Mouse (Mus musculus): Measurements from ENCODE around the gene Ccdc88c. TPM values are rescaled to one million over a fixed set of nuclear protein-coding genes. Genes with fewer than 3 reads are reported as not detected.

Ccdc88c gene
- total RNA-seq, 2 experiments from 2014 or later: 57.8 to 100 TPM

DNA sequence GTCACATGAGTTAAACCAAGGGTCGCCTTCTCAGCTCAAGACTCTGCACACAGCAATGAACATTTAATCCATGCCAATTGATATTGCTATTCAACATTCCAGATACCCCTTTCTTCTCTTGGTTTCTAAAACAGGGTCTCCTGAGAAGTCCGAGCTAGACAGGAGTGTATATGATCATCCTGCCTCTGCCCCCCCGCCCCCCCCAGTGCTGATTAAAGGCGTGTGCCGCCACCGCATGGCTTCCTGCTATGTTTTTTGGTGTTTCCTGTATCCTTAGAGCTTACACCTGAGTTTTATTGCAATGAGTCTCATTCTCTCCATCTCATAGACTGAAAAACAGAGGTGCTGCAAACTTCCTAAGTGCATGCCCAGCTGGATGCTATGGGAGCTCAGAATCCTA is 127.5 kb downstream of the Ccdc88c start:
- ATAC-seq (replicated peaks; ENCODE audit: low FRiP score, low TSS enrichment, poor library complexity, severe bottlenecking): no peak

- ATAC-seq (replicated peaks; ENCODE audit: low FRiP score, low TSS enrichment, poor library complexity, severe bottlenecking): no peak
Observed at GRCm38 (mm10) chr12:100900901-100901300, 128.0 kb downstream of the Ccdc88c start.

- peak; percentile 39; the same call in 1 of the 2 replicates for ATAC-seq (replicated peaks; ENCODE audit: low FRiP score, low TSS enrichment, poor library complexity, severe bottlenecking)
Observed at GRCm38 (mm10) chr12:100899111-100899640, 129.7 kb downstream of the Ccdc88c start.

- no peak for ATAC-seq (replicated peaks; ENCODE audit: low FRiP score, low TSS enrichment, poor library complexity, severe bottlenecking)
Observed at GRCm38 (mm10) chr12:100897736-100898650, 130.9 kb downstream of the Ccdc88c start.

DNA sequence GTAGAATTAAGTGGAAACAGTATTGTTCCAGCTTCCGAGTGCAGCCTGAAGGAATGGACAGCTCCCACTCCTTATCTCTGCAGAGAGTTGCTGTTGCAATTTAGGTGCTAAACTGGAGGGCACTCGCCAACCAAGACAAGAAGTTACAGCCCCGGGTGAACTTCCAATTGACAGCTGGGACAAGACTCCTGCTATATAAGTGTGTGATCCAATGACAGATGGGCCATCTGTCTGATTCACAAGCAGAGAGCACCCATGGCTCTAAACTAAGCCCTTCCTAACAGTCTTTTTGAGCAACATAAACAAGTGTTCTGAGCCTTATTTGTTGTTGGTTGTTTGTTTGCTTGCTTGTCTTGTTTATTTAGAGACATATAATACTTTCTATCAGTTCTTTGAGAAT is 132.2 kb downstream of the Ccdc88c start:
- ATAC-seq (replicated peaks; ENCODE audit: low FRiP score, low TSS enrichment, poor library complexity, severe bottlenecking): no peak

GRCm38 (mm10) chr12:100895504-100895903 is 133.4 kb downstream of the Ccdc88c start:
- no peak for ATAC-seq (replicated peaks; ENCODE audit: low FRiP score, low TSS enrichment, poor library complexity, severe bottlenecking)

DNA sequence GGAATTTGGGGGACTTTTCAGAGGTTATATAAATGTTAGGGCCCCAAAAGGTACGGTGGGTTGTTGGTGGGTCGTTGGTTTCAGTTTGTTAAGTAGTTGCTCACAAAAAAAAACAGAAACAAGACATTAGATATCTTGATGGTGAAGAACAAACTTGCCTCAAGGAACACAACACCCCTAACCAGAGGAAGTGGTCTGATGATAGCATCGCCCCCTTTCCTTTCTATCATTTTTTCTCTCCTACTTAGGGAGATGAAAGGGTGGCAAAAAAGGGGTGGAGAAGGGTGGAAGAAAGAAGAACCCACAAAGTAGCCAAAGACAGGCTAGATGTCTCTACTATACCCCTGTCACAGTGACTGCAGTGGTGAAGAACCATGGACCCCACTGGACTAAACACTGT is 138.3 kb downstream of the Ccdc88c start:
- no peak for ATAC-seq (replicated peaks; ENCODE audit: low FRiP score, low TSS enrichment, poor library complexity, severe bottlenecking)

GRCm38 (mm10) chr12:100887801-100888258 is 141.0 kb downstream of the Ccdc88c start:
- ATAC-seq (replicated peaks; ENCODE audit: low FRiP score, low TSS enrichment, poor library complexity, severe bottlenecking): no peak; the same call in 1 of the 2 replicates

DNA sequence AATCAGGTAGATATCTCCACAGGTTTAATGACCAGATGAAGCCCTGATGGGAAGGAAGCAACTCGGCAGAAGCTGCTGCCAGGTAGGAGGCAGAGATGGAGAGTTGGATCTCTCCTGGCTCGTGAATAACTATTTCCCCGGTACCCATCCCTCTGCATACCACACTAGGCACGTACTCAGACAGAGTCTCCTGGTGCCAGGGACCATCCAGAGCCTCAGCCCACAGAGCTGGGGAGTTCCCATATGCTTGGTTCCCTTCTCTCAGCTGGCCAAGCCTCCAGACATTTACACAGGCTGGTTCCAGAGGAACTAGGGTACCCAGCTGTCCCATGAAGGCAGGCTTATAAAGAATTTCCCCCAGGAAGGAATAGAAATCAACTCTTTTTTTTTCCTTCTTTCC is 142.0 kb downstream of the Ccdc88c start:
- ATAC-seq (replicated peaks; ENCODE audit: low FRiP score, low TSS enrichment, poor library complexity, severe bottlenecking): no peak

GRCm38 (mm10) chr12:100885585-100885984 is 143.3 kb downstream of the Ccdc88c start:
- no peak for ATAC-seq (replicated peaks; ENCODE audit: low FRiP score, low TSS enrichment, poor library complexity, severe bottlenecking)

- no peak for ATAC-seq (replicated peaks; ENCODE audit: low FRiP score, low TSS enrichment, poor library complexity, severe bottlenecking)
Observed at GRCm38 (mm10) chr12:100883168-100883567, 145.7 kb downstream of the Ccdc88c start.

GRCm38 (mm10) chr12:100878556-100878955 is 150.3 kb downstream of the Ccdc88c start:
- ATAC-seq (replicated peaks; ENCODE audit: low FRiP score, low TSS enrichment, poor library complexity, severe bottlenecking): no peak

DNA sequence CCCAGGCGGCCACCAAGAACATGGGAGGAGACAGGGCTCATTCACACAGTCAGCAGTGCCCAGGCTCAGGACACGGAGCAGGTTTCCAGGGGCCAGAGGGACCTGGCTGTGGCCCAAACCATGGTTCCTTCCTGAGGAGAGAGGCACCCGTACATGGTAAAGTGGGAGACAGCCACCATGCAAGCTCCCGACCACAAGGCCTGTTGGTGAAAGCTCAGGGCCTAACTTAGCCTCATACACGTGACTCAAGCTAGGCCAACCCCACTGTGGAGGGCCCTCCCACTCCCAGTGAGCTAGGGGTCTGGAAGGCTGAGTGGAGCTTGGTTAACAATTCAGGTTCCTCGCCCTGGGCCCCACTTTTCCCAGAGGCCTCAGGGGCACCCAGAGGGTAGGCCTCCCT is 150.9 kb downstream of the Ccdc88c start:
- ATAC-seq (replicated peaks; ENCODE audit: low FRiP score, low TSS enrichment, poor library complexity, severe bottlenecking): 0 out of 2 replicates have a peak, but pooled peaks have one; percentile 35

DNA sequence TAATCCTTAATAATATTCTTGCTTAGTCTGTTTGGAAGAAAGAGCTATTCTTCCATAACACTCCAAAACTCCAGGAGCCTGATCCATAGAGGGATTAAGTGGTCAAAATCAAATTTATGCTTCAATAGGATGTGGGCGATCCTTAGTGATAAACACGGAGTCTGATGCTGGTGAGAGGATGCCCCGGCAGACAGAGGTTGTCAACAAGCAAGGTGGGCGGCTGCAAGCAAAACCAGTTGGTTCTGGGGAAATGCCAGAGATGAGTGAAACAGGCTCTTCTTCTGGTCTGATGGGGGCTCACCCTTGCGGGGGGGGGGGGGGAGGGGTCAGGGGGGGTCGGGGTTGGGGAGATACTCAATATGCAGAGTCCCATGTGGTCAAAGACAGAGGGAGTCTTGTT is 152.9 kb downstream of the Ccdc88c start:
- no peak for ATAC-seq (replicated peaks; ENCODE audit: low FRiP score, low TSS enrichment, poor library complexity, severe bottlenecking)

DNA sequence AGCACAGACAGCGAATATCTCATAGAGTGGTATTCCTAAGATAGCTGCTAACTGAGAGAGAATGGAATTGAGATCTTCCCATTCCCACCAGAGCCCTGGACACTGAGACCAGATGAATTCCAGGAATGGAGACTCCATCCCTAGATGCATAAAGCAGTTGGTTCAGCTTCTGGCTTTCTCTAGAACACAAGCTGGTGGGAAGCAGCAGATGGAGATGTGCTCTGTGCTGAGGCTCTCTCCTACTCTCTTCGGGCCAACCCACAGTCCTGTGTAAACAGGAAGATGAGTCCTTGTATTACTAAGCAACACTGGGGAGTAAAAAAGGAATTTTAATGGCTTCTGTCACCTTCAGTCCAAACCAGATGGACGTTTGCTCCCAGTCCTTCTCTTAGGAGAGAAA is 153.3 kb downstream of the Ccdc88c start:
- ATAC-seq (replicated peaks; ENCODE audit: low FRiP score, low TSS enrichment, poor library complexity, severe bottlenecking): no peak

GRCm38 (mm10) chr12:100873612-100874011 is 155.2 kb downstream of the Ccdc88c start:
- ATAC-seq (replicated peaks; ENCODE audit: low FRiP score, low TSS enrichment, poor library complexity, severe bottlenecking): no peak

- no peak for ATAC-seq (replicated peaks; ENCODE audit: low FRiP score, low TSS enrichment, poor library complexity, severe bottlenecking)
Observed at GRCm38 (mm10) chr12:100871841-100872240, 157.0 kb downstream of the Ccdc88c start.

GRCm38 (mm10) chr12:100871234-100871633 is 157.6 kb downstream of the Ccdc88c start:
- ATAC-seq (replicated peaks; ENCODE audit: low FRiP score, low TSS enrichment, poor library complexity, severe bottlenecking): no peak

GRCm38 (mm10) chr12:100868049-100868622 is 160.7 kb downstream of the Ccdc88c start:
- ATAC-seq (replicated peaks; ENCODE audit: low FRiP score, low TSS enrichment, poor library complexity, severe bottlenecking): no peak

DNA sequence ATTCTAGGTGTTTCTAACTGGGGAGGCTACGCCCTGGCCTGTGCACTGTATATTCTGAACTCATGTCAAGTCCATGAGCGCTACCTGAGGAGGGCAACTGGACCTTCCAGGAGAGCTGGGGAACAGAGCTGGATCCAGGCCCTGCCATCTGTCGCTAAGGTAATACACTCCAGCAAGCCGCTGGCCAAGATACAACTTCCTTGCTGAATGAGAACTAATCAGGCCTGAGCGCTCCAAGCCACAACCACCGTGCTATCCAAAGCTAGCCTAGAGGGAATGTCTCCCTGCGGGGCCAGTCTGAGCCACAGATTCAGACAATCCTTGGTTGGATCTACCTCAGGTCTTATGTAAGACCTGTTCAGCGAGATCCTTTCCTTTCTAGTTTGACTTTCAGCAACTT is 161.8 kb downstream of the Ccdc88c start:
- no peak for ATAC-seq (replicated peaks; ENCODE audit: low FRiP score, low TSS enrichment, poor library complexity, severe bottlenecking)
